Mouse (Mus musculus): ENCODE measurements around the gene Ssc4d. TPM values are rescaled to one million over a fixed set of nuclear protein-coding genes. Genes with fewer than 3 reads are reported as not detected.

Ssc4d gene
- polyA plus RNA-seq, 1 experiment, result 4.6 TPM

DNA sequence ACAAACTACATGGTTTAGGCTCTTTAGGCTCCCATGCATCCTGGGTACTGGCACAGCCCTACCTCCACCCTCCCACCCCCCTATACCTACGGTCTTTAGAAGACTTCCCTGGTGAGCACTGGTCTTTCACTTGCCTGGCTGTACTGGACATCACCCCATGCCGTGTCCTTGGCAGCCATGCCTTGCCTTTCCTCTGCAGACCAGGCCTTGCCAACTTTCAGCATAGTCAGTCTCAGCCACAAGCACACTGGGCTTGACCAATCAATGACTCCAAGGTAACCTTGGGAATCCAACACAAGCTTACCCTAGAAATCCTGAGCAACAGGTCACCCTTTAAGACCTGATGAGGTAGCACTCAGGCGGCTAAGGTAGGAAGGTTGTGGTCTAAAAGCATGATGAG lies 57.7 kb downstream of the Ssc4d start:
- WGBS, result 89% methylated on average over 3 of the region's 3 CpGs
- no peak for DNase-seq (ENCODE audit: low read depth, low spot score)

DNA sequence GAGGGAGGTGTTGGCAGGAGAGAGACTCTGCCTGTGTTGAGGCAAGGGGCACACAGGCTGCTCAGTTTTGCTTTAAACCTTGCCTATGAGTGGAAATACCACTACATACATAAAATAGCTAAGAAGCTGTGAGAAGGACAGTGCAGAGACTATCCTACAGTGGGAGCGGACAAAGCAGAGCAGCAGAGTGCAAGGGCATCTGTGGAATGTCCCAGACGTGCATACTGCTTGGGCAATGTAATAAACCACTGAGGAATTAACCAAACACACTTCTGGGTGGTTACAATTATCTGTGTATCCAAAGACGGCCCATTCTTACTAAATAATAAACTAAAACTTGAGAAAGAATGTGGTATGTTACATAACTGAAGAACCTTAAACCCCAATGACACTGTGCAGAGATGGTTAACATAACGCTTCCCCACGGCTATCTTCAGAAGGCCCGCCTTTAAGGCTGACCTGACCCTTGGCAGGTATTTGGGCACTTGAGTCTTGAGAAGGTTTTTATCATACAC lies 58.2 kb downstream of the Ssc4d start:
- 57% methylated on average over 6 of the region's 6 CpGs for WGBS
- DNase-seq (ENCODE audit: low read depth, low spot score), result no peak

DNA sequence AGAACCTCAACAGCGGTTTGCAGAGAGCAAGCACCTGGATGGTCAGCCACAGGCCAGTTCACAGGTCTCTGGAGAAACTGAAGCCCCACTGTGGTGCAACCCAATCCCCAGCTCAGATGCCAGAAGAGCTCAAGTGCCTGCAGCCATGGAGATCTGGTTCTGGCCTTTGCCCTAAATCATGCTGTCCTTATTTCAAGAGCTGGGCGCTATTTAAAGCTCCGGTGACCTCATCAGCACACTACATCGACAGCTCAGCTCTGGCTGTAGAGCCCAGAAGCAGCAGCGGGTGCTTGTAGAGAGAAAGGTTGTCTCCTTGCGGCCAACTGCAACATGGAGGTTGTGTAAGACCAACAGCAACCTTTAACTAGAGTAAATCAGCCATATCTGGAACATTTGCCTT lies 60.2 kb downstream of the Ssc4d start:
- 60% methylated on average over 6 of the region's 6 CpGs for WGBS
- no peak for DNase-seq (ENCODE audit: low read depth, low spot score)

DNA sequence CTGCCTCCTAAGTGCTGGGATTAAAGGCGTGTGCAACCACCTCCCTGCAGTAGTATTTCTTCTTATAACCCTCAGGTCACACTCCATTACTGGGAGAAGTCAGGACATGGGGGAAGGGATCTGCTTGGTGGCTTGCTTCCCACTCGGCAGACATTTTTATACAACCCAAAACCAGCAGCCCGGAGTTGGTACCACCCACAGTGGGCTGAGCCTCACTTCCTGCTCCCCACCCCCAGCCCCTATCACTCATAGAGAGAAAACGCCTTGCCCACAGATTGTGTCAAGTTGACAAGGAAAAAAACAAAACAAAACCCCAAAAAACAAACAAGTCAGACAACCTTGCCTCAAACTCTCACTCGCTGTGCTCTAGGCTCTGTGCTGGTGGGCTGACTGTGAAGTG lies 61.1 kb downstream of the Ssc4d start:
- 60% methylated on average over 5 of the region's 5 CpGs for WGBS

DNA sequence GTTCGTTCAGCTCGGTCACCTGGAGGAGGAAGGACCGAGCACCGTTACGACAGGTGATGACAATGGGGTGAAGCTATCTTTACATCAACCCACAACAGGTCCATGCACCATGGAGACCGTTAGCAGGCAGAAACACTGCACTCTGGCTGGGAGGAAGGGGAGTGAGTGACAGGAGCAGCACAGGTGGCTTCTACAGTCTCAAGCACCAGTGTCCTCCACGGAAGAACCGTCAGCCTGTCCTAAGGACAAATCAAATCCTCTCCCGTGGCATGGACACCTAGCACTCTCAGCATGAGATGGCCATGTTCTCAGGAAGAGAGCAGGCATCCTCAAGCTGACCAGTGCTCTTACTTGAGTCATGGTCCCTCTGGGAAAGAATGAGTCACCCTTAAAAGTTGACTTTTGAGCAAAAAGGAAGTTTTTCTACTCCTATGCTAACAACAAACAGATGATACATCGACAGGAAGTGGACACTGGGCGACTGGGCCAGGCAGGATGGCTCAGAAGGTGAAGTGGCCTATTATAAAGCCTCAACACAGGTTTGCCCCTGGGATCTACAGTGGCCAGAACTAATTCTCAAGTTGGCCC lies 62.6 kb downstream of the Ssc4d start:
- DNase-seq (ENCODE audit: low read depth, low spot score), result no peak
- 80% methylated on average over 11 of the region's 11 CpGs for WGBS

More for the DNA sequence above, 61.1 kb downstream of the Ssc4d start:
- DNase-seq (ENCODE audit: low read depth, low spot score), result no peak

DNA sequence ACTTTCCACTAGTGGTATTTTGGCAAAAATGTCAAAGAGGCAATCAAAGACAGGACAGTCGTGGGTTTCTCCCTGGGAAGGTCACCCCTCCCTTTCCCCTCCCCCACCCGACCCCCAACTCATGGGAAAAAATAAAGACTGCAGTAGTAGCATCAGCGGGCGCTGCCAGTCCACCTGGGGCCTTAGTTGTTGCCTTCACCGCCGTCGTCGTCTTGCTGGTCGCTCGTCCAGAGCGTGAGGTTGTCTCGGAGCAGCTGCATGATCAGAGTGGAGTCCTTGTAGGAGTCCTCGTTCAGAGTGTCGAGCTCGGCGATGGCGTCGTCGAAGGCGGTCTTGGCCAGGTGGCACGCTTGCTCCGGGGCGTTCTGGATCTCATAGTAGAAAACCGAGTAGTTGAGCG lies 63.5 kb downstream of the Ssc4d start:
- no peak for DNase-seq (ENCODE audit: low read depth, low spot score)
- 89% methylated on average over 25 of the region's 25 CpGs for WGBS

Other genes starting within 250 kb of the Ssc4d start
- 118 and 186 TPM in 2 replicates for gene Tmem120a, start 230.1 kb downstream of the Ssc4d start, polyA plus RNA-seq (2012; rRNA removed)
- gene Styxl1, start 196.1 kb downstream of the Ssc4d start, polyA plus RNA-seq (2012; rRNA removed), result 0.16 and 0.23 TPM in 2 replicates
- gene Mdh2, start 196.1 kb downstream of the Ssc4d start, polyA plus RNA-seq (2012; rRNA removed), result 922 and 1,860 TPM in 2 replicates
- 0.15 and 0.17 TPM in 2 replicates for gene Srrm3, start 167.6 kb downstream of the Ssc4d start, polyA plus RNA-seq (2012; rRNA removed)
- 119 and 133 TPM in 2 replicates for gene Hspb1, start 86.6 kb downstream of the Ssc4d start, polyA plus RNA-seq (2012; rRNA removed)
- gene Ywhag, start 39.9 kb downstream of the Ssc4d start, polyA plus RNA-seq (2012; rRNA removed), result 41.6 and 44.1 TPM in 2 replicates
- gene Zp3, start 5.6 kb upstream of the Ssc4d start, polyA plus RNA-seq (2012; rRNA removed), result not detected in 2 replicates
- 10.1 and 13.6 TPM in 2 replicates for gene Dtx2, start 20.3 kb upstream of the Ssc4d start, polyA plus RNA-seq (2012; rRNA removed)
- gene Upk3b, start 64.0 kb upstream of the Ssc4d start, polyA plus RNA-seq (2012; rRNA removed), result 4.0 and 10.9 TPM in 2 replicates
- 1.3 and 1.6 TPM in 2 replicates for gene Upk3bl, start 80.0 kb upstream of the Ssc4d start, polyA plus RNA-seq (2012; rRNA removed)
- 30.9 and 33.5 TPM in 2 replicates for gene Rasa4, start 109.4 kb upstream of the Ssc4d start, polyA plus RNA-seq (2012; rRNA removed)
- gene Polr2j, start 142.1 kb upstream of the Ssc4d start, polyA plus RNA-seq (2012; rRNA removed), result 106 and 116 TPM in 2 replicates
- 20.9 and 25.0 TPM in 2 replicates for gene Lrwd1, start 161.5 kb upstream of the Ssc4d start, polyA plus RNA-seq (2012; rRNA removed)
- 19.7 and 21.5 TPM in 2 replicates for gene Alkbh4, start 161.6 kb upstream of the Ssc4d start, polyA plus RNA-seq (2012; rRNA removed)
- 25.3 and 37.0 TPM in 2 replicates for gene Orai2, start 196.2 kb upstream of the Ssc4d start, polyA plus RNA-seq (2012; rRNA removed)
- 10.4 and 12.0 TPM in 2 replicates for gene Prkrip1, start 224.4 kb upstream of the Ssc4d start, polyA plus RNA-seq (2012; rRNA removed)